Comparison of ENCODE assay signal across 20 mouse cellular contexts in the genomic region with DNA sequence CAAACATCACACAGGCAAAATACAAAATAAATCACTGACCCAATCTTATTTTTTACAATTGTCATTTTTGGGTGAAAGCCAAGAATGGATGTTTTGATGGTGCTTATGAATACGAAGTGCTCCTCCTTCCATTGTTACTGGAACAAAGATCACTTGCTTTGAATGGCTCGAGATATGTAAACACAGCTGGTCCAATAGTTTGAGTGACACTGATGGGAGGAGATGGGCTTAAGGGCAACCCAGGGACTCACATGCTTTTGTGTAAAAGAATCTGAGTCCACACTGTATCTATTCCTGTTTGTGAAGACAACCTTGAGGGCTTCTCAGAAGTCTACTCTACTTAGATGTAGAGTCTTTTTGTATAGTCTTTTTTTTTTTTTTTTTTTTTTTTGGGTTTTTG.
DNase-seq lines count a peak whose midpoint lies in the region; ATAC-seq and TF ChIP-seq lines count a peak whose summit lies in the region.
"Had no signal": no experiment of that assay in that cellular context is flagged by ENCODE, and none has a peak within 500 bp of the region (broad histone marks: within the 10 kb centered on the region; RNA-seq: fewer than 3 reads in every experiment).

No protein-coding gene starts in this region.

- no peak overlapping the region for H3K27ac ChIP-seq in embryonic facial prominence, embryonic 14.5 days (replicated peaks; ENCODE audit: low read depth, low read length)
- H3K27ac ChIP-seq in embryonic facial prominence, embryonic 10.5 days (replicated peaks), result no peak overlapping the region
- H3K27ac ChIP-seq in forebrain, embryonic 15.5 days (replicated peaks), result no peak overlapping the region
- H3K27ac ChIP-seq in forebrain, postnatal 0 days (ENCODE audit: low read depth, low read length), result no peak overlapping the region
- H3K27ac ChIP-seq in lung, postnatal 0 days (ENCODE audit: low read length), result no peak overlapping the region
- H3K27ac ChIP-seq: embryonic facial prominence, embryonic 12.5 days; gastrocnemius, adult 2 months; hindbrain, embryonic 12.5 days; hindbrain, embryonic 15.5 days had no signal

- 57% methylated on average over 2 of the region's 2 CpGs for WGBS in embryonic facial prominence, embryonic 14.5 days
- 78% methylated on average over 2 of the region's 2 CpGs for WGBS in embryonic facial prominence, embryonic 10.5 days
- 59% methylated on average over 2 of the region's 2 CpGs for WGBS in forebrain, embryonic 15.5 days
- WGBS in forebrain, postnatal 0 days, result 48% methylated on average over 2 of the region's 2 CpGs
- WGBS in lung, postnatal 0 days, result 22% methylated on average over 2 of the region's 2 CpGs

- TF ChIP-seq CTCF in forebrain, postnatal 0 days (IDR thresholded peaks at IDR 0.05; ENCODE audit: low read depth), result no peak
- TF ChIP-seq CTCF in lung, postnatal 0 days (IDR thresholded peaks at IDR 0.05), result no peak
- TF ChIP-seq CTCF in brain, embryonic 14.5 days (IDR thresholded peaks at IDR 0.05; ENCODE audit: borderline replicate concordance, extremely low read depth, insufficient read depth, insufficient read length), result no peak

- H3K4me2 ChIP-seq in embryonic facial prominence, embryonic 14.5 days (ENCODE audit: low read depth, low read length), result no peak overlapping the region
- no peak overlapping the region for H3K4me2 ChIP-seq in forebrain, embryonic 15.5 days (replicated peaks)
- H3K4me2 ChIP-seq in forebrain, postnatal 0 days (ENCODE audit: low read depth), result no peak overlapping the region
- no peak overlapping the region for H3K4me2 ChIP-seq in lung, postnatal 0 days (replicated peaks; ENCODE audit: low read depth, low read length)
- H3K4me2 ChIP-seq: embryonic facial prominence, embryonic 12.5 days; heart, embryonic 11.5 days; hindbrain, embryonic 12.5 days; hindbrain, embryonic 15.5 days had no signal

- H3K4me3 ChIP-seq in embryonic facial prominence, embryonic 14.5 days (ENCODE audit: low read depth, low read length), result no peak overlapping the region
- H3K4me3 ChIP-seq in embryonic facial prominence, embryonic 10.5 days, result no peak overlapping the region
- H3K4me3 ChIP-seq in forebrain, embryonic 15.5 days, result no peak overlapping the region
- no peak overlapping the region for H3K4me3 ChIP-seq in forebrain, postnatal 0 days (ENCODE audit: low read depth, low read length)
- H3K4me3 ChIP-seq in lung, postnatal 0 days (ENCODE audit: low read depth, low read length), result no peak overlapping the region
- H3K4me3 ChIP-seq: embryonic facial prominence, embryonic 12.5 days; erythroblast, embryonic 14.5 days; gastrocnemius, adult 2 months; hindbrain, embryonic 12.5 days; hindbrain, embryonic 15.5 days had no signal

- no peaks in the 10 kb centered on the region for H3K36me3 ChIP-seq in embryonic facial prominence, embryonic 14.5 days (ENCODE audit: control insufficient read depth, insufficient read depth, low read length)
- no peaks in the 10 kb centered on the region for H3K36me3 ChIP-seq in embryonic facial prominence, embryonic 10.5 days (replicated peaks)
- H3K36me3 ChIP-seq in forebrain, embryonic 15.5 days, result no peaks in the 10 kb centered on the region
- H3K36me3 ChIP-seq in forebrain, postnatal 0 days (ENCODE audit: insufficient read depth), result no peaks in the 10 kb centered on the region
- no peaks in the 10 kb centered on the region for H3K36me3 ChIP-seq in lung, postnatal 0 days (ENCODE audit: insufficient read depth, low read length)
- H3K36me3 ChIP-seq: embryonic facial prominence, embryonic 12.5 days; hindbrain, embryonic 12.5 days; hindbrain, embryonic 15.5 days had no signal

- TF ChIP-seq EP300 in lung, postnatal 0 days (IDR thresholded peaks at IDR 0.05), result no peak

- H3K27me3 ChIP-seq in embryonic facial prominence, embryonic 14.5 days (replicated peaks; ENCODE audit: control insufficient read depth, insufficient read depth, low read length), result no peaks in the 10 kb centered on the region
- no peaks in the 10 kb centered on the region for H3K27me3 ChIP-seq in embryonic facial prominence, embryonic 10.5 days (replicated peaks; ENCODE audit: low read depth, poor library complexity, severe bottlenecking)
- no peaks in the 10 kb centered on the region for H3K27me3 ChIP-seq in forebrain, embryonic 15.5 days
- no peaks in the 10 kb centered on the region for H3K27me3 ChIP-seq in forebrain, postnatal 0 days (ENCODE audit: insufficient read depth, low read length)
- H3K27me3 ChIP-seq in lung, postnatal 0 days (replicated peaks; ENCODE audit: insufficient read depth, low read length), result no peaks in the 10 kb centered on the region
- H3K27me3 ChIP-seq: embryonic facial prominence, embryonic 12.5 days; hindbrain, embryonic 12.5 days; hindbrain, embryonic 15.5 days had no signal

- no peak for TF ChIP-seq POLR2A in brain, embryonic 14.5 days (IDR thresholded peaks at IDR 0.05; ENCODE audit: borderline replicate concordance, extremely low read depth, insufficient read depth, insufficient read length, poor library complexity, severe bottlenecking)

- no peak overlapping the region for H3K9ac ChIP-seq in embryonic facial prominence, embryonic 14.5 days (ENCODE audit: low read depth, low read length)
- H3K9ac ChIP-seq in forebrain, embryonic 15.5 days (replicated peaks), result no peak overlapping the region
- H3K9ac ChIP-seq in forebrain, postnatal 0 days, result no peak overlapping the region
- H3K9ac ChIP-seq in lung, postnatal 0 days (replicated peaks; ENCODE audit: low read depth), result no peak overlapping the region
- H3K9ac ChIP-seq: embryonic facial prominence, embryonic 12.5 days; hindbrain, embryonic 12.5 days; hindbrain, embryonic 15.5 days had no signal

- ATAC-seq in embryonic facial prominence, embryonic 14.5 days (ENCODE audit: low read depth), result peak; percentile 75; the same call in 1 of the 2 replicates
- peak; percentile 38; the same call in 1 of the 2 replicates for ATAC-seq in forebrain, embryonic 15.5 days (replicated peaks)
- ATAC-seq in forebrain, postnatal 0 days, result no peak; the same call in 1 of the 2 replicates
- ATAC-seq in lung, postnatal 0 days, result 0 out of 2 replicates have a peak, but pooled peaks have one; percentile 40
- ATAC-seq: activated CD4-positive, CD25-positive, alpha-beta regulatory T cell, adult 4 months had no signal

- DNase-seq in embryonic facial prominence, embryonic 14.5 days (ENCODE audit: low spot score), result peak; percentile 61
- no peak for DNase-seq in embryonic facial prominence, embryonic 10.5 days (ENCODE audit: low spot score)
- DNase-seq in forebrain, postnatal 0 days, result no peak
- peak; percentile 9 for DNase-seq in lung, postnatal 0 days (ENCODE audit: low spot score)
- no peak for DNase-seq in lung, postnatal 4 days
- peak; percentile 38 for DNase-seq in brain, embryonic 14.5 days (ENCODE audit: low read depth)
- DNase-seq: adrenal gland, adult 8-10 months; adrenal gland, postnatal 25 days; cerebellum, adult 18-20 months; cerebellum, adult 9-10 months; cerebellum, postnatal 14 days; gastrocnemius, adult 2 months; gastrocnemius, postnatal 14 days had no signal

- no peaks in the 10 kb centered on the region for H3K4me1 ChIP-seq in embryonic facial prominence, embryonic 14.5 days (ENCODE audit: control insufficient read depth, insufficient read depth, low read length)
- H3K4me1 ChIP-seq in embryonic facial prominence, embryonic 10.5 days, result peaks cover 5% of the 10 kb centered on the region; the same call in 1 of the 2 replicates
- no peaks in the 10 kb centered on the region for H3K4me1 ChIP-seq in forebrain, embryonic 15.5 days
- no peaks in the 10 kb centered on the region for H3K4me1 ChIP-seq in forebrain, postnatal 0 days (ENCODE audit: insufficient read depth)
- H3K4me1 ChIP-seq in lung, postnatal 0 days (ENCODE audit: insufficient read depth, low read depth, low read length), result no peaks in the 10 kb centered on the region
- H3K4me1 ChIP-seq: embryonic facial prominence, embryonic 12.5 days; hindbrain, embryonic 12.5 days; hindbrain, embryonic 15.5 days had no signal

- H3K9me3 ChIP-seq in embryonic facial prominence, embryonic 14.5 days (ENCODE audit: control insufficient read depth, low read length), result no peaks in the 10 kb centered on the region
- H3K9me3 ChIP-seq in embryonic facial prominence, embryonic 10.5 days, result no peaks in the 10 kb centered on the region
- H3K9me3 ChIP-seq in forebrain, embryonic 15.5 days, result no peaks in the 10 kb centered on the region
- H3K9me3 ChIP-seq in forebrain, postnatal 0 days (ENCODE audit: low read length), result no peaks in the 10 kb centered on the region
- H3K9me3 ChIP-seq in lung, postnatal 0 days (ENCODE audit: low read length), result no peaks in the 10 kb centered on the region
- H3K9me3 ChIP-seq: embryonic facial prominence, embryonic 12.5 days; hindbrain, embryonic 12.5 days; hindbrain, embryonic 15.5 days had no signal

Comparison
In these comparisons a context has a peak if more than half of its experiments do, and no peak if none do; other contexts are left out.
1. DNase-seq: peak in embryonic facial prominence, embryonic 14.5 days (single experiment), lung, postnatal 0 days (single experiment) and brain, embryonic 14.5 days (single experiment); none in embryonic facial prominence, embryonic 10.5 days (single experiment), forebrain, postnatal 0 days (single experiment) and lung, postnatal 4 days (0 of 2).